Mouse (Mus musculus): ENCODE results near the gene Eif4e1b.

- TF ChIP-seq EP300 (IDR thresholded peaks at IDR 0.05; ENCODE audit: low read depth) (no peak), CTCF (IDR thresholded peaks at IDR 0.05; ENCODE audit: low read depth) (peak; percentile 94)
Observed at GRCm38 (mm10) chr13:54797356-54797755, 13.6 kb downstream of the Eif4e1b start.

All from liver, postnatal 0 days (tissue).